Mouse (Mus musculus): ENCODE data around the gene Rap1gap2. TPM values are rescaled to one million over a fixed set of nuclear protein-coding genes. Genes with fewer than 3 reads are reported as not detected.

The Rap1gap2 gene
- polyA plus RNA-seq, 1 experiment: 71.0 TPM

- 2% methylated on average over 80 of the region's 87 CpGs for WGBS
- H3K27me3 ChIP-seq (ENCODE audit: control insufficient read depth, insufficient read depth, low read length): no peaks in the 10 kb centered on the region
- peak overlapping the region; percentile 93 for H3K4me3 ChIP-seq (replicated peaks; ENCODE audit: insufficient read depth, low read depth, low read length)
- H3K4me1 ChIP-seq (ENCODE audit: control insufficient read depth, insufficient read depth, low read length): peaks cover 9% of the 10 kb centered on the region
- DNase-seq: peak; percentile 56 to 67
- H3K27ac ChIP-seq (ENCODE audit: insufficient read depth, low read length): no peak overlapping the region
- no peak for TF ChIP-seq POLR2A (IDR thresholded peaks at IDR 0.05; ENCODE audit: borderline replicate concordance, insufficient read depth, low read length)
- TF ChIP-seq CTCF (IDR thresholded peaks at IDR 0.05; ENCODE audit: borderline replicate concordance, insufficient read depth, low read depth, low read length): no peak
Measured at GRCm38 (mm10) chr11:74522487-74523209, 88.1 kb downstream of the Rap1gap2 start.

GRCm38 (mm10) chr11:74521981-74522486 is 88.7 kb downstream of the Rap1gap2 start:
- Histone ChIP-seq H3K4me3 (replicated peaks; ENCODE audit: insufficient read depth, low read depth, low read length) (peak overlapping the region; percentile 93), H3K27ac (ENCODE audit: insufficient read depth, low read length) (no peak overlapping the region), H3K27me3 (ENCODE audit: control insufficient read depth, insufficient read depth, low read length) (no peaks in the 10 kb centered on the region), H3K4me1 (ENCODE audit: control insufficient read depth, insufficient read depth, low read length) (peaks cover 8% of the 10 kb centered on the region)
- no peak for TF ChIP-seq CTCF (IDR thresholded peaks at IDR 0.05; ENCODE audit: borderline replicate concordance, insufficient read depth, low read depth, low read length)
- TF ChIP-seq POLR2A (IDR thresholded peaks at IDR 0.05; ENCODE audit: borderline replicate concordance, insufficient read depth, low read length): no peak
- DNase-seq: peak in 1 of 2 experiments; percentile 41
- under 1% methylated on average over 29 of the region's 29 CpGs for WGBS

GRCm38 (mm10) chr11:74520201-74520600 is 90.5 kb downstream of the Rap1gap2 start:
- no peaks in the 10 kb centered on the region for H3K27me3 ChIP-seq (ENCODE audit: control insufficient read depth, insufficient read depth, low read length)
- DNase-seq: no peak
- 97% methylated on average over 3 of the region's 3 CpGs for WGBS
- no peak for TF ChIP-seq CTCF (IDR thresholded peaks at IDR 0.05; ENCODE audit: borderline replicate concordance, insufficient read depth, low read depth, low read length)
- TF ChIP-seq POLR2A (IDR thresholded peaks at IDR 0.05; ENCODE audit: borderline replicate concordance, insufficient read depth, low read length): no peak
- H3K27ac ChIP-seq (ENCODE audit: insufficient read depth, low read length): no peak overlapping the region
- H3K4me1 ChIP-seq (ENCODE audit: control insufficient read depth, insufficient read depth, low read length): peaks cover 13% of the 10 kb centered on the region
- no peak overlapping the region for H3K4me3 ChIP-seq (replicated peaks; ENCODE audit: insufficient read depth, low read depth, low read length)

GRCm38 (mm10) chr11:74516112-74516511 is 94.6 kb downstream of the Rap1gap2 start:
- Histone ChIP-seq H3K27me3 (ENCODE audit: control insufficient read depth, insufficient read depth, low read length) (no peaks in the 10 kb centered on the region), H3K27ac (ENCODE audit: insufficient read depth, low read length) (no peak overlapping the region), H3K4me1 (ENCODE audit: control insufficient read depth, insufficient read depth, low read length) (peaks cover 22% of the 10 kb centered on the region), H3K4me3 (replicated peaks; ENCODE audit: insufficient read depth, low read depth, low read length) (no peak overlapping the region)
- DNase-seq: peak; percentile 79 to 84
- WGBS: 22% methylated on average over 5 of the region's 5 CpGs
- no peak for TF ChIP-seq CTCF (IDR thresholded peaks at IDR 0.05; ENCODE audit: borderline replicate concordance, insufficient read depth, low read depth, low read length)
- TF ChIP-seq POLR2A (IDR thresholded peaks at IDR 0.05; ENCODE audit: borderline replicate concordance, insufficient read depth, low read length): no peak

- WGBS: 83% methylated on average over 3 of the region's 3 CpGs
- DNase-seq: no peak
- Histone ChIP-seq H3K27ac (ENCODE audit: insufficient read depth, low read length) (no peak overlapping the region), H3K27me3 (ENCODE audit: control insufficient read depth, insufficient read depth, low read length) (no peaks in the 10 kb centered on the region), H3K4me1 (ENCODE audit: control insufficient read depth, insufficient read depth, low read length) (peaks cover 22% of the 10 kb centered on the region), H3K4me3 (replicated peaks; ENCODE audit: insufficient read depth, low read depth, low read length) (no peak overlapping the region)
- no peak for TF ChIP-seq CTCF (IDR thresholded peaks at IDR 0.05; ENCODE audit: borderline replicate concordance, insufficient read depth, low read depth, low read length)
- no peak for TF ChIP-seq POLR2A (IDR thresholded peaks at IDR 0.05; ENCODE audit: borderline replicate concordance, insufficient read depth, low read length)
Measured at GRCm38 (mm10) chr11:74515046-74515445, 95.7 kb downstream of the Rap1gap2 start.

GRCm38 (mm10) chr11:74512595-74512994 is 98.1 kb downstream of the Rap1gap2 start:
- H3K27ac ChIP-seq (ENCODE audit: insufficient read depth, low read length): no peak overlapping the region
- H3K4me1 ChIP-seq (ENCODE audit: control insufficient read depth, insufficient read depth, low read length): peaks cover 18% of the 10 kb centered on the region
- H3K27me3 ChIP-seq (ENCODE audit: control insufficient read depth, insufficient read depth, low read length): no peaks in the 10 kb centered on the region
- TF ChIP-seq POLR2A (IDR thresholded peaks at IDR 0.05; ENCODE audit: borderline replicate concordance, insufficient read depth, low read length): no peak
- TF ChIP-seq CTCF (IDR thresholded peaks at IDR 0.05; ENCODE audit: borderline replicate concordance, insufficient read depth, low read depth, low read length): no peak
- no peak overlapping the region for H3K4me3 ChIP-seq (replicated peaks; ENCODE audit: insufficient read depth, low read depth, low read length)
- no peak for DNase-seq
- WGBS: 95% methylated on average over 10 of the region's 10 CpGs

GRCm38 (mm10) chr11:74506275-74506674 is 104.4 kb downstream of the Rap1gap2 start:
- no peak for TF ChIP-seq POLR2A (IDR thresholded peaks at IDR 0.05; ENCODE audit: borderline replicate concordance, insufficient read depth, low read length)
- TF ChIP-seq CTCF (IDR thresholded peaks at IDR 0.05; ENCODE audit: borderline replicate concordance, insufficient read depth, low read depth, low read length): no peak
- WGBS: 78% methylated on average over 6 of the region's 6 CpGs
- Histone ChIP-seq H3K27ac (ENCODE audit: insufficient read depth, low read length) (no peak overlapping the region), H3K4me1 (ENCODE audit: control insufficient read depth, insufficient read depth, low read length) (peaks cover 2% of the 10 kb centered on the region; the same call in 1 of the 2 replicates), H3K4me3 (replicated peaks; ENCODE audit: insufficient read depth, low read depth, low read length) (no peak overlapping the region), H3K27me3 (ENCODE audit: control insufficient read depth, insufficient read depth, low read length) (no peaks in the 10 kb centered on the region)
- no peak for DNase-seq

- Histone ChIP-seq H3K27me3 (ENCODE audit: control insufficient read depth, insufficient read depth, low read length) (no peaks in the 10 kb centered on the region), H3K27ac (ENCODE audit: insufficient read depth, low read length) (no peak overlapping the region), H3K4me1 (ENCODE audit: control insufficient read depth, insufficient read depth, low read length) (peaks cover 7% of the 10 kb centered on the region; the same call in 1 of the 2 replicates), H3K4me3 (replicated peaks; ENCODE audit: insufficient read depth, low read depth, low read length) (no peak overlapping the region)
- no peak for DNase-seq
- no peak for TF ChIP-seq POLR2A (IDR thresholded peaks at IDR 0.05; ENCODE audit: borderline replicate concordance, insufficient read depth, low read length)
- no peak for TF ChIP-seq CTCF (IDR thresholded peaks at IDR 0.05; ENCODE audit: borderline replicate concordance, insufficient read depth, low read depth, low read length)
- 90% methylated on average over 8 of the region's 8 CpGs for WGBS
Measured at GRCm38 (mm10) chr11:74502485-74502884, 108.2 kb downstream of the Rap1gap2 start.

Measured in cerebellum, adult 2 months (tissue).